Mouse (Mus musculus): ENCODE data around the gene Ank2. TPM values are rescaled to one million over a fixed set of nuclear protein-coding genes. Genes with fewer than 3 reads are reported as not detected.
"Not testable (repeated sequence)": the region's sequence is repeated elsewhere in the genome, so short reads cannot be mapped to it uniquely, and the experiment has no call there.

Gene Ank2
- polyA plus RNA-seq, 1 experiment from 2014 or later = 49.5 TPM

- no peaks in the 10 kb centered on the region for H3K27me3 ChIP-seq (ENCODE audit: control insufficient read depth, insufficient read depth, low read length)
Observed at GRCm38 (mm10) chr3:127326355-127326754, 172.8 kb downstream of the Ank2 start.

GRCm38 (mm10) chr3:127322870-127323269 is 176.3 kb downstream of the Ank2 start:
- no peaks in the 10 kb centered on the region for H3K36me3 ChIP-seq (ENCODE audit: control insufficient read depth, insufficient read depth, low read length)
- no peak overlapping the region for H3K9ac ChIP-seq (ENCODE audit: low read length)
- no peaks in the 10 kb centered on the region for H3K27me3 ChIP-seq (ENCODE audit: control insufficient read depth, insufficient read depth, low read length)
- H3K9me3 ChIP-seq (ENCODE audit: control insufficient read depth, low read length) = no peaks in the 10 kb centered on the region
- H3K4me3 ChIP-seq (ENCODE audit: control insufficient read depth in 1 of 2, insufficient read depth in 1 of 2, low read depth in 1 of 2, low read length in 2 of 2) = no peak overlapping the region
- no peak overlapping the region for H3K27ac ChIP-seq (replicated peaks in 1 of 2; ENCODE audit: control insufficient read depth in 1 of 2, insufficient read depth in 1 of 2, low read depth in 2 of 2, low read length in 2 of 2)
- H3K4me2 ChIP-seq (ENCODE audit: low read length) = no peak overlapping the region
- no peak for ATAC-seq (ENCODE audit: insufficient number of reproducible peaks, insufficient read depth, low FRiP score, low read depth)
- H3K4me1 ChIP-seq (ENCODE audit: control insufficient read depth in 2 of 2, insufficient read depth in 2 of 2, low read length in 2 of 2) = no peaks in the 10 kb centered on the region

More at GRCm38 (mm10) chr3:127326355-127326754, 172.8 kb downstream of the Ank2 start:
- no peak overlapping the region for H3K27ac ChIP-seq (replicated peaks in 1 of 2; ENCODE audit: control insufficient read depth in 1 of 2, insufficient read depth in 1 of 2, low read depth in 2 of 2, low read length in 2 of 2)
- no peak overlapping the region for H3K4me3 ChIP-seq (ENCODE audit: control insufficient read depth in 1 of 2, insufficient read depth in 1 of 2, low read depth in 1 of 2, low read length in 2 of 2)
- no peaks in the 10 kb centered on the region for H3K9me3 ChIP-seq (ENCODE audit: control insufficient read depth, low read length)
- H3K4me1 ChIP-seq (ENCODE audit: control insufficient read depth in 2 of 2, insufficient read depth in 2 of 2, low read length in 2 of 2) = no peaks in the 10 kb centered on the region
- H3K4me2 ChIP-seq (ENCODE audit: low read length) = no peak overlapping the region
- WGBS = 83% methylated on average over 8 of the region's 8 CpGs
- H3K36me3 ChIP-seq (ENCODE audit: control insufficient read depth, insufficient read depth, low read length) = no peaks in the 10 kb centered on the region
- no peak for ATAC-seq (ENCODE audit: insufficient number of reproducible peaks, insufficient read depth, low FRiP score, low read depth)
- no peak overlapping the region for H3K9ac ChIP-seq (ENCODE audit: low read length)

DNA sequence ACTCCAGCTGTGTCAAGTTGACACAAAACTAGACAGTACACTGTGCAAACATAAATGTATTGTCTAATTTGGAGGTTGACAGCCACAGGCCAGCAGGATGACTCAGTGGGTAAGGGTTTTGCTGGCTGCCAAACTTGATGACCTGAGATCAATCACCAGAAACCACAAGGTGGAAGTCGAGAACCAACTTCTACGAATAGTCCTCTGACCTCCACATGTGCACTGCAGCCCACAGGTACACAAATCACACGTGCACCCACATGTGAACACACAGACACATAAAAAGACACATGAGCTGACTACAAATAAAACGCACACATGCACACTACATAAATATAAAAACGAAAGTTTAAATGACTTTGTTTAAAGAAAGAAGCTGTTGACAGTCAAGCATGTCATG is 177.5 kb downstream of the Ank2 start:
- Histone ChIP-seq H3K9me3 (ENCODE audit: control insufficient read depth, low read length) (no peaks in the 10 kb centered on the region), H3K4me3 (ENCODE audit: control insufficient read depth in 1 of 2, insufficient read depth in 1 of 2, low read depth in 1 of 2, low read length in 2 of 2) (no peak overlapping the region), H3K27ac (replicated peaks in 1 of 2; ENCODE audit: control insufficient read depth in 1 of 2, insufficient read depth in 1 of 2, low read depth in 2 of 2, low read length in 2 of 2) (no peak overlapping the region), H3K36me3 (ENCODE audit: control insufficient read depth, insufficient read depth, low read length) (no peaks in the 10 kb centered on the region), H3K27me3 (ENCODE audit: control insufficient read depth, insufficient read depth, low read length) (no peaks in the 10 kb centered on the region), H3K4me1 (ENCODE audit: control insufficient read depth in 2 of 2, insufficient read depth in 2 of 2, low read length in 2 of 2) (no peaks in the 10 kb centered on the region), H3K9ac (ENCODE audit: low read length) (no peak overlapping the region), H3K4me2 (ENCODE audit: low read length) (no peak overlapping the region)
- no peak for ATAC-seq (ENCODE audit: insufficient number of reproducible peaks, insufficient read depth, low FRiP score, low read depth)
- 71% methylated on average over 5 of the region's 5 CpGs for WGBS

DNA sequence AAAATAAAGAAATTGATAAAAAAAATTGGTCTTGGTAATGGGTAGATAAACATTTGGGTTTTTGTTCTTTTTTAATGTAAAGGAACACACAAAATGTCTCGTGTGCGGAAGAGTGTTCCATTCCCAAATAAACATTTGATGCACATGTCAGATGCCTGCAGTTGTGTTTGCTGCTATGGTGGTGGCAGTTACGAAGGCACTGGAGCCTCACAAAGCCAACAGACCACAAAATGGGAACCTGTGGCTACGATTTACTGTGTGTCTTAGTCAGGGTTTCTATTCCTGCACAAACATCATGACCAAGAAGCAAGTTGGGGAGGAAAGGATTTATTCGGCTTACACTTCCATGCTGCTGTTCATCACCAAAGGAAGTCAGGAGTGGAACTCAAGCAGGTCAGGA is 178.1 kb downstream of the Ank2 start:
- H3K9ac ChIP-seq (ENCODE audit: low read length); H3K4me1 ChIP-seq (ENCODE audit: control insufficient read depth in 2 of 2, insufficient read depth in 2 of 2, low read length in 2 of 2); H3K4me3 ChIP-seq (ENCODE audit: control insufficient read depth in 1 of 2, insufficient read depth in 1 of 2, low read depth in 1 of 2, low read length in 2 of 2); ATAC-seq (ENCODE audit: insufficient number of reproducible peaks, insufficient read depth, low FRiP score, low read depth); H3K27me3 ChIP-seq (ENCODE audit: control insufficient read depth, insufficient read depth, low read length); H3K27ac ChIP-seq (replicated peaks in 1 of 2; ENCODE audit: control insufficient read depth in 1 of 2, insufficient read depth in 1 of 2, low read depth in 2 of 2, low read length in 2 of 2); H3K9me3 ChIP-seq (ENCODE audit: control insufficient read depth, low read length); H3K36me3 ChIP-seq (ENCODE audit: control insufficient read depth, insufficient read depth, low read length); H3K4me2 ChIP-seq (ENCODE audit: low read length): not testable (repeated sequence)
- 78% methylated on average over 4 of the region's 5 CpGs for WGBS

DNA sequence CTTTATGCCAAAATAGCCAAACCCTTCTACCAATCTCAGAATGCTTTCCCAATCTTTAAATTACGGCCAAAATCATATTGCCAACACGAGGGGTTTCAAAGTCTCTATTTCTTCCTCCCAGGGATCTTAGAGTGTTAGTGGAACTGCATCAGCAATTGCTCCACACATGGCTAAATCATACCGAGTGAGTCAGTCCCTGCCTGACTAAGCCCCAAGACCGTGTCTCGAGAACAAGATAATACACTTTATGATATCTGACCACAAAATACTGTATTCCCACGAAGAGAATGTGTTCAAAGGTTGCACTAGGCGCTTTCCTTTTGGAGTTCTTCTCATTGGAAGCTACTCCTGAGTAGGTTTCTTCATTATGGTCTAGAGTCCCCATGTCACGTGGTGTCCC is 178.8 kb downstream of the Ank2 start:
- no peak for ATAC-seq (ENCODE audit: insufficient number of reproducible peaks, insufficient read depth, low FRiP score, low read depth)
- Histone ChIP-seq H3K27ac (replicated peaks in 1 of 2; ENCODE audit: control insufficient read depth in 1 of 2, insufficient read depth in 1 of 2, low read depth in 2 of 2, low read length in 2 of 2) (no peak overlapping the region), H3K9ac (ENCODE audit: low read length) (no peak overlapping the region), H3K36me3 (ENCODE audit: control insufficient read depth, insufficient read depth, low read length) (no peaks in the 10 kb centered on the region), H3K4me2 (ENCODE audit: low read length) (no peak overlapping the region), H3K9me3 (ENCODE audit: control insufficient read depth, low read length) (no peaks in the 10 kb centered on the region), H3K4me3 (ENCODE audit: control insufficient read depth in 1 of 2, insufficient read depth in 1 of 2, low read depth in 1 of 2, low read length in 2 of 2) (no peak overlapping the region), H3K27me3 (ENCODE audit: control insufficient read depth, insufficient read depth, low read length) (no peaks in the 10 kb centered on the region), H3K4me1 (ENCODE audit: control insufficient read depth in 2 of 2, insufficient read depth in 2 of 2, low read length in 2 of 2) (no peaks in the 10 kb centered on the region)
- WGBS = 76% methylated on average over 8 of the region's 8 CpGs

- Histone ChIP-seq H3K4me2 (ENCODE audit: low read length) (no peak overlapping the region), H3K9ac (ENCODE audit: low read length) (no peak overlapping the region), H3K9me3 (ENCODE audit: control insufficient read depth, low read length) (no peaks in the 10 kb centered on the region), H3K27ac (replicated peaks in 1 of 2; ENCODE audit: control insufficient read depth in 1 of 2, insufficient read depth in 1 of 2, low read depth in 2 of 2, low read length in 2 of 2) (no peak overlapping the region), H3K27me3 (ENCODE audit: control insufficient read depth, insufficient read depth, low read length) (no peaks in the 10 kb centered on the region), H3K36me3 (ENCODE audit: control insufficient read depth, insufficient read depth, low read length) (no peaks in the 10 kb centered on the region), H3K4me1 (ENCODE audit: control insufficient read depth in 2 of 2, insufficient read depth in 2 of 2, low read length in 2 of 2) (no peaks in the 10 kb centered on the region), H3K4me3 (ENCODE audit: control insufficient read depth in 1 of 2, insufficient read depth in 1 of 2, low read depth in 1 of 2, low read length in 2 of 2) (no peak overlapping the region)
- ATAC-seq (ENCODE audit: insufficient number of reproducible peaks, insufficient read depth, low FRiP score, low read depth) = no peak
- WGBS = 91% methylated on average over 6 of the region's 6 CpGs
Observed at GRCm38 (mm10) chr3:127317641-127318040, 181.5 kb downstream of the Ank2 start.

DNA sequence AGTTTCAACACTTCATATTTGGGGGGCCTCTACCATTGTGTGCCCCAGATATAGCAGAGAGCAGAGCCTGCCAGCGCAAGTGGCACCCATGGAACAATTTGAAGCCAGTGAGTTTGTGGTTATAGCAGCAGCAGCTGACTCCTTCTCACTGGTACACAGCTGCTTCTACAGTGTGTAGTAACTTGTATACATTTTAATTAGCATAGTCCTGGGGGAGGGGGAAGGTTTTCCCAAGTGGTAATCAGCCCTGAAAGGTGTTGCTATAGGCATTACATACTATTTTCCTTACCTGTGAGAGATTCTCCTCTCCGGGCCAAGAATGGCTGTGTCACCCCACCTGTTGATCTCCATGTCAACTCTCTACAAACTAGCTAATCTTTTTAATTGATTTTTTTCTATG is 182.4 kb downstream of the Ank2 start:
- Histone ChIP-seq H3K9ac (ENCODE audit: low read length) (no peak overlapping the region), H3K27me3 (ENCODE audit: control insufficient read depth, insufficient read depth, low read length) (no peaks in the 10 kb centered on the region), H3K36me3 (ENCODE audit: control insufficient read depth, insufficient read depth, low read length) (no peaks in the 10 kb centered on the region), H3K4me2 (ENCODE audit: low read length) (no peak overlapping the region), H3K9me3 (ENCODE audit: control insufficient read depth, low read length) (no peaks in the 10 kb centered on the region), H3K27ac (replicated peaks in 1 of 2; ENCODE audit: control insufficient read depth in 1 of 2, insufficient read depth in 1 of 2, low read depth in 2 of 2, low read length in 2 of 2) (no peak overlapping the region), H3K4me3 (ENCODE audit: control insufficient read depth in 1 of 2, insufficient read depth in 1 of 2, low read depth in 1 of 2, low read length in 2 of 2) (no peak overlapping the region), H3K4me1 (ENCODE audit: control insufficient read depth in 2 of 2, insufficient read depth in 2 of 2, low read length in 2 of 2) (no peaks in the 10 kb centered on the region)
- WGBS = 91% methylated on average over 2 of the region's 2 CpGs
- ATAC-seq (ENCODE audit: insufficient number of reproducible peaks, insufficient read depth, low FRiP score, low read depth) = no peak

DNA sequence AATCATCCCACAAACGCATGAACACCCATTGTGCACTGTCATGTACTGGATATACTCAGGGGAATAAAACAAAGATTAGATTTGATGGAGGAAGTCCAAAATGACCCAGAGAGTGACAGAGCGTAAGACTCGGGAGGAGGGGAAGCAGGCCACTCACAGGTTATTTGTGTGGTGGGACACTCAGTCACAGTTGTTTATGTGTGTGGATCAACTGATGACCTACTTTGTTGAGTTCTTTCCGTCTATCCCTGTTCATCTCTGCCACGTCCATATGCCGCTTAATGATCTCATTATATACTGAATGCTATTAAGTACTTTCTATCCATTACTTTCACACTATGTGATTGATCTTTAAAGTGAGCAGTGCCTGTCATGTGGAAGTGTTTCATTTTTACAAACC is 187.6 kb downstream of the Ank2 start:
- Histone ChIP-seq H3K27ac (replicated peaks in 1 of 2; ENCODE audit: control insufficient read depth in 1 of 2, insufficient read depth in 1 of 2, low read depth in 2 of 2, low read length in 2 of 2) (no peak overlapping the region), H3K9ac (ENCODE audit: low read length) (no peak overlapping the region), H3K4me2 (ENCODE audit: low read length) (no peak overlapping the region), H3K9me3 (ENCODE audit: control insufficient read depth, low read length) (no peaks in the 10 kb centered on the region), H3K36me3 (ENCODE audit: control insufficient read depth, insufficient read depth, low read length) (no peaks in the 10 kb centered on the region), H3K4me1 (ENCODE audit: control insufficient read depth in 2 of 2, insufficient read depth in 2 of 2, low read length in 2 of 2) (no peaks in the 10 kb centered on the region), H3K27me3 (ENCODE audit: control insufficient read depth, insufficient read depth, low read length) (no peaks in the 10 kb centered on the region), H3K4me3 (ENCODE audit: control insufficient read depth in 1 of 2, insufficient read depth in 1 of 2, low read depth in 1 of 2, low read length in 2 of 2) (no peak overlapping the region)
- no peak for ATAC-seq (ENCODE audit: insufficient number of reproducible peaks, insufficient read depth, low FRiP score, low read depth)
- 84% methylated on average over 6 of the region's 6 CpGs for WGBS

Measured in heart, embryonic 14.5 days (tissue).